Mouse (Mus musculus): ENCODE data around the gene Pld3.

The Pld3 gene

GRCm38 (mm10) chr7:27569580-27570224, 16.7 kb upstream of the Pld3 start:
- DNase-seq (ENCODE audit: low spot score): no peak

GRCm38 (mm10) chr7:27560978-27561377, 8.0 kb upstream of the Pld3 start:
- DNase-seq (ENCODE audit: low spot score): no peak

- no peak for DNase-seq (ENCODE audit: low spot score)
Measured at GRCm38 (mm10) chr7:27560291-27560887, 7.4 kb upstream of the Pld3 start.

- no peak for DNase-seq (ENCODE audit: low spot score)
Measured at GRCm38 (mm10) chr7:27552070-27552469, 948 bp downstream of the Pld3 start.

- DNase-seq (ENCODE audit: low spot score): no peak
Measured at GRCm38 (mm10) chr7:27549597-27549996, 3.4 kb downstream of the Pld3 start.

- DNase-seq (ENCODE audit: low spot score): no peak
Measured at GRCm38 (mm10) chr7:27544675-27545370, 8.2 kb downstream of the Pld3 start.

- DNase-seq (ENCODE audit: low spot score): no peak
Measured at GRCm38 (mm10) chr7:27543851-27544250, 9.2 kb downstream of the Pld3 start.

GRCm38 (mm10) chr7:27543065-27543464, 10.0 kb downstream of the Pld3 start:
- DNase-seq (ENCODE audit: low spot score): no peak

- DNase-seq (ENCODE audit: low spot score): peak; percentile 84
Measured at GRCm38 (mm10) chr7:27542392-27543033, 10.5 kb downstream of the Pld3 start.

GRCm38 (mm10) chr7:27541922-27542321, 11.1 kb downstream of the Pld3 start:
- no peak for DNase-seq (ENCODE audit: low spot score)

GRCm38 (mm10) chr7:27541431-27541830, 11.6 kb downstream of the Pld3 start:
- no peak for DNase-seq (ENCODE audit: low spot score)

GRCm38 (mm10) chr7:27540935-27541334, 12.1 kb downstream of the Pld3 start:
- DNase-seq (ENCODE audit: low spot score): no peak

- no peak for DNase-seq (ENCODE audit: low spot score)
Measured at GRCm38 (mm10) chr7:27540521-27540920, 12.5 kb downstream of the Pld3 start.

GRCm38 (mm10) chr7:27538797-27539196, 14.2 kb downstream of the Pld3 start:
- no peak for DNase-seq (ENCODE audit: low spot score)

- DNase-seq (ENCODE audit: low spot score): no peak
Measured at GRCm38 (mm10) chr7:27537998-27538397, 15.0 kb downstream of the Pld3 start.

GRCm38 (mm10) chr7:27536618-27537017, 16.4 kb downstream of the Pld3 start:
- DNase-seq (ENCODE audit: low spot score): no peak

- no peak for DNase-seq (ENCODE audit: low spot score)
Measured at GRCm38 (mm10) chr7:27535386-27535785, 17.6 kb downstream of the Pld3 start.

- DNase-seq (ENCODE audit: low spot score): no peak
Measured at GRCm38 (mm10) chr7:27532480-27533050, 20.5 kb downstream of the Pld3 start.

GRCm38 (mm10) chr7:27531707-27532106, 21.3 kb downstream of the Pld3 start:
- DNase-seq (ENCODE audit: low spot score): no peak

GRCm38 (mm10) chr7:27530937-27531336, 22.1 kb downstream of the Pld3 start:
- no peak for DNase-seq (ENCODE audit: low spot score)

- no peak for DNase-seq (ENCODE audit: low spot score)
Measured at GRCm38 (mm10) chr7:27529070-27529469, 23.9 kb downstream of the Pld3 start.

GRCm38 (mm10) chr7:27526039-27526827, 26.8 kb downstream of the Pld3 start:
- peak; percentile 77 for DNase-seq (ENCODE audit: low spot score)
